Mouse (Mus musculus) ES-Bruce4 (cell line): ENCODE data around the gene Isca1.

Source experiments
- CTCF ChIP-seq: IDR thresholded peaks from one replicate; pipeline ENCODE4 v1.8.1; 2011; ENCODE audit warnings: low read depth, low read length
- EP300 ChIP-seq: IDR thresholded peaks from 2 replicates; pipeline ENCODE4 v1.6.1; 2011; ENCODE audit warnings: low read depth, low read length; ENCODE audit not compliant: insufficient read depth
- POLR2A ChIP-seq: IDR thresholded peaks from one replicate; pipeline ENCODE4 v1.8.1; 2011; ENCODE audit warnings: low read length; ENCODE audit not compliant: insufficient read depth

DNA sequence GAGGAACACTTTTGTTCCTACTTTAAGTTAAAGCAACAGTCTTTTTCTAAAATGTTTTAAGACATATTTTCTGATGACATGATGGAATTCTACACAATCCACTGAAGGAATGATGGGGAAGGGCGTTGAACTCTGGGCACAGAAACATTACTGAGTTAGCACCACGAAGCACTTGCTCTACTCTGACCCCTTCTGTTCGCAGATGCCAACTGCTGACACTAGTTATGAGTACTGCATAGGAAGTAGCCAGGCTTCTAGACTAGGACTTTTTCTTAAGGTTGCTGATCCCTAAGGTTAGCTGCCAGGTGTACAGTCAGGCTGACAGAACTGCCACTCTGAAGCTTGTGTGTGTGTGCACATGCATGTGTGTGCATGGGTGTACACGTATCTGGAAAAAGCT is 9.6 kb upstream of the Isca1 start:
- TF ChIP-seq CTCF (no peak), EP300 (no peak), POLR2A (no peak)
